14 mouse cellular contexts compared by ENCODE assay signal in genomic region chr3:108977340-108978030, GRCm38 (mm10). TPM values are rescaled to one million over a fixed set of nuclear protein-coding genes. Genes with fewer than 3 reads are reported as not detected.
DNase-seq lines count a peak whose midpoint lies in the region; ATAC-seq and TF ChIP-seq lines count a peak whose summit lies in the region.
"Had no signal": no experiment of that assay in that cellular context is flagged by ENCODE, and none has a peak within 500 bp of the region (broad histone marks: within the 10 kb centered on the region; RNA-seq: fewer than 3 reads in every experiment).

No protein-coding gene starts in this region.

- TF ChIP-seq CTCF in forebrain, postnatal 0 days (IDR thresholded peaks at IDR 0.05; ENCODE audit: low read depth): peak; percentile 25
- peak; percentile 75 for TF ChIP-seq CTCF in liver, embryonic 14.5 days (IDR thresholded peaks at IDR 0.05; ENCODE audit: low read depth)

- no peak for DNase-seq in forebrain, postnatal 0 days
- DNase-seq in thymus, postnatal 14 days: peak; percentile 44
- DNase-seq in thymus, postnatal 4 days: no peak
- peak in 1 of 3 experiments; percentile 26 for DNase-seq in liver, embryonic 14.5 days (ENCODE audit: low read depth in 3 of 3, low spot score in 3 of 3)
- no peak for DNase-seq in frontal cortex, adult 2 months (ENCODE audit: extremely low spot score in 1 of 2, low spot score in 1 of 2)
- DNase-seq in retina, postnatal 1 day: no peak
- DNase-seq in gastrocnemius, postnatal 4 days (ENCODE audit: low spot score in 2 of 2): no peak
- DNase-seq: cerebellum, postnatal 10 days; layer of hippocampus, postnatal 36 days; right cerebral cortex, adult 18-20 months had no signal

- H3K4me2 ChIP-seq in forebrain, postnatal 0 days (ENCODE audit: low read depth): no peak overlapping the region
- H3K4me2 ChIP-seq in forebrain, embryonic 16.5 days (ENCODE audit: low read length): no peak overlapping the region
- H3K4me2 ChIP-seq in liver, embryonic 14.5 days (ENCODE audit: low read depth): no peak overlapping the region
- H3K4me2 ChIP-seq: hindbrain, embryonic 14.5 days; midbrain, embryonic 12.5 days had no signal

- H3K9ac ChIP-seq in forebrain, postnatal 0 days: no peak overlapping the region
- H3K9ac ChIP-seq in forebrain, embryonic 16.5 days (replicated peaks; ENCODE audit: low read depth, low read length): no peak overlapping the region
- no peak overlapping the region for H3K9ac ChIP-seq in liver, embryonic 14.5 days (replicated peaks)
- H3K9ac ChIP-seq: hindbrain, embryonic 14.5 days; midbrain, embryonic 12.5 days had no signal

- H3K4me3 ChIP-seq in forebrain, postnatal 0 days (ENCODE audit: low read depth, low read length): no peak overlapping the region
- no peak overlapping the region for H3K4me3 ChIP-seq in forebrain, embryonic 16.5 days (replicated peaks; ENCODE audit: low read length)
- H3K4me3 ChIP-seq in liver, embryonic 14.5 days (ENCODE audit: insufficient read depth in 1 of 2, low read depth in 2 of 2, low read length in 2 of 2): no peak overlapping the region
- H3K4me3 ChIP-seq: midbrain, embryonic 12.5 days had no signal

- no peaks in the 10 kb centered on the region for H3K4me1 ChIP-seq in forebrain, postnatal 0 days (ENCODE audit: insufficient read depth)
- H3K4me1 ChIP-seq in forebrain, embryonic 16.5 days (replicated peaks; ENCODE audit: control insufficient read depth, insufficient read depth, low read length): no peaks in the 10 kb centered on the region
- peaks cover 0 to 11% of the 10 kb centered on the region in 2 experiments; a peak in 3 of 4 replicates for H3K4me1 ChIP-seq in liver, embryonic 14.5 days (replicated peaks; ENCODE audit: control insufficient read depth in 2 of 2, insufficient read depth in 2 of 2, low read length in 1 of 2)
- H3K4me1 ChIP-seq: midbrain, embryonic 12.5 days had no signal

- 96% methylated on average over 13 of the region's 13 CpGs for WGBS in forebrain, postnatal 0 days
- 97% methylated on average over 13 of the region's 13 CpGs for WGBS in forebrain, embryonic 16.5 days
- WGBS in liver, embryonic 14.5 days (ENCODE audit: insufficient replicate concordance): 73% methylated on average over 13 of the region's 13 CpGs

- no peak for TF ChIP-seq EP300 in liver, embryonic 14.5 days (IDR thresholded peaks at IDR 0.05; ENCODE audit: low read depth)

- no peaks in the 10 kb centered on the region for H3K27me3 ChIP-seq in forebrain, postnatal 0 days (ENCODE audit: insufficient read depth, low read length)
- H3K27me3 ChIP-seq in forebrain, embryonic 16.5 days (replicated peaks; ENCODE audit: control insufficient read depth, insufficient read depth, low read length): no peaks in the 10 kb centered on the region
- no peaks in the 10 kb centered on the region for H3K27me3 ChIP-seq in liver, embryonic 14.5 days (ENCODE audit: control insufficient read depth, insufficient read depth, low read length)
- H3K27me3 ChIP-seq: midbrain, embryonic 12.5 days had no signal

- no peak for ATAC-seq in forebrain, postnatal 0 days
- no peak for ATAC-seq in forebrain, embryonic 16.5 days
- 0 out of 2 replicates have a peak, but pooled peaks have one; percentile 21 for ATAC-seq in liver, embryonic 14.5 days (ENCODE audit: insufficient read depth)
- ATAC-seq: forebrain, embryonic 14.5 days had no signal

- no peaks in the 10 kb centered on the region for H3K9me3 ChIP-seq in forebrain, postnatal 0 days (ENCODE audit: low read length)
- H3K9me3 ChIP-seq in forebrain, embryonic 16.5 days (ENCODE audit: control insufficient read depth, low read length): no peaks in the 10 kb centered on the region
- no peaks in the 10 kb centered on the region for H3K9me3 ChIP-seq in liver, embryonic 14.5 days (ENCODE audit: control insufficient read depth, low read length)
- H3K9me3 ChIP-seq: midbrain, embryonic 12.5 days had no signal

- H3K36me3 ChIP-seq in forebrain, postnatal 0 days (ENCODE audit: insufficient read depth): peaks cover 36% of the 10 kb centered on the region
- peaks cover 15% of the 10 kb centered on the region for H3K36me3 ChIP-seq in forebrain, embryonic 16.5 days (ENCODE audit: control insufficient read depth, insufficient read depth)
- no peaks in the 10 kb centered on the region for H3K36me3 ChIP-seq in liver, embryonic 14.5 days (replicated peaks; ENCODE audit: control insufficient read depth, insufficient read depth, low read depth)

- H3K27ac ChIP-seq in forebrain, postnatal 0 days (ENCODE audit: low read depth, low read length): no peak overlapping the region
- no peak overlapping the region for H3K27ac ChIP-seq in forebrain, embryonic 16.5 days (ENCODE audit: low read length)
- no peak overlapping the region for H3K27ac ChIP-seq in liver, embryonic 14.5 days
- H3K27ac ChIP-seq: hindbrain, embryonic 14.5 days; midbrain, embryonic 12.5 days had no signal

RNA-seq across cellular contexts. Expression of gene Gm9857, which starts 37.2 kb away (rescaled TPM):
- total RNA-seq in forebrain, postnatal 0 days (2014; rRNA removed): not detected in 2 replicates
- 0.52 TPM in 1 of 2 replicates, not detected in the other for polyA plus RNA-seq in forebrain, postnatal 0 days (2015; fragmentation: Nextera tagmentation; extraction: Ambion mirVana)
- polyA plus RNA-seq in forebrain, embryonic 16.5 days (2015; fragmentation: Nextera tagmentation; extraction: Ambion mirVana): 0.71 and 1.3 TPM in 2 replicates
- polyA plus RNA-seq in liver, embryonic 14.5 days (2012; rRNA removed): not detected in 2 replicates
- not detected in 2 replicates for polyA plus RNA-seq in liver, embryonic 14.5 days (2014; fragmentation: Nextera tagmentation; extraction: Ambion mirVana)
- 0.38 and 0.61 TPM in 2 replicates for polyA plus RNA-seq in frontal cortex, adult 2 months (2012; rRNA removed)
- total RNA-seq in gastrocnemius, postnatal 4 days (2021): not detected
- total RNA-seq: layer of hippocampus, postnatal 36 days had no signal
- polyA plus RNA-seq: forebrain, embryonic 14.5 days; hindbrain, embryonic 14.5 days; midbrain, embryonic 12.5 days had no signal

RNA-seq across cellular contexts. Expression of gene Henmt1, which starts 37.8 kb away (rescaled TPM):
- total RNA-seq in forebrain, postnatal 0 days (2014; rRNA removed): 0.24 and 9.9 TPM in 2 replicates
- 2.2 and 2.4 TPM in 2 replicates for polyA plus RNA-seq in forebrain, postnatal 0 days (2015; fragmentation: Nextera tagmentation; extraction: Ambion mirVana)
- 1.2 and 1.7 TPM in 2 replicates for polyA plus RNA-seq in forebrain, embryonic 16.5 days (2015; fragmentation: Nextera tagmentation; extraction: Ambion mirVana)
- 0.02 and 0.03 TPM in 2 replicates for polyA plus RNA-seq in liver, embryonic 14.5 days (2012; rRNA removed)
- 0.08 TPM in 1 of 2 replicates, not detected in the other for polyA plus RNA-seq in liver, embryonic 14.5 days (2014; fragmentation: Nextera tagmentation; extraction: Ambion mirVana)
- 1.4 and 1.6 TPM in 2 replicates for polyA plus RNA-seq in frontal cortex, adult 2 months (2012; rRNA removed)
- not detected for total RNA-seq in gastrocnemius, postnatal 4 days (2021)

RNA-seq across cellular contexts. Expression of gene Fam102b, which starts 49.9 kb away (rescaled TPM):
- 99.9 and 101 TPM in 2 replicates for total RNA-seq in forebrain, postnatal 0 days (2014; rRNA removed)
- 19.8 and 26.8 TPM in 2 replicates for polyA plus RNA-seq in forebrain, postnatal 0 days (2015; fragmentation: Nextera tagmentation; extraction: Ambion mirVana)
- 10.0 and 10.4 TPM in 2 replicates for polyA plus RNA-seq in forebrain, embryonic 16.5 days (2015; fragmentation: Nextera tagmentation; extraction: Ambion mirVana)
- polyA plus RNA-seq in liver, embryonic 14.5 days (2012; rRNA removed): 1.6 and 2.0 TPM in 2 replicates
- polyA plus RNA-seq in liver, embryonic 14.5 days (2014; fragmentation: Nextera tagmentation; extraction: Ambion mirVana): 1.3 and 2.2 TPM in 2 replicates
- 33.7 and 38.4 TPM in 2 replicates for polyA plus RNA-seq in frontal cortex, adult 2 months (2012; rRNA removed)
- 10 to 100 TPM; 27.6 to 30.9 TPM for total RNA-seq in gastrocnemius, postnatal 4 days (2021)
